Mouse (Mus musculus) small intestine, adult 2 months (tissue): ENCODE results near the gene Scn10a.

ENCODE experiments used
- CTCF ChIP-seq: fragments of 200-500 bp; IDR thresholded peaks from 2 replicates; pipeline ENCODE4 v1.5.1; 2012; ENCODE audit warnings: low read depth, mild to moderate bottlenecking, control low read depth, inconsistent platforms, low read length, moderate library complexity, mixed read lengths; ENCODE audit not compliant: insufficient replicate concordance, insufficient read length; ENCODE audit errors: extremely low read depth
- POLR2A ChIP-seq: fragments of 200-500 bp; IDR thresholded peaks from 2 replicates; pipeline ENCODE4 v1.6.1; 2012; ENCODE audit warnings: low read depth, mild to moderate bottlenecking, control low read depth, inconsistent platforms, low read length, moderate library complexity

DNA sequence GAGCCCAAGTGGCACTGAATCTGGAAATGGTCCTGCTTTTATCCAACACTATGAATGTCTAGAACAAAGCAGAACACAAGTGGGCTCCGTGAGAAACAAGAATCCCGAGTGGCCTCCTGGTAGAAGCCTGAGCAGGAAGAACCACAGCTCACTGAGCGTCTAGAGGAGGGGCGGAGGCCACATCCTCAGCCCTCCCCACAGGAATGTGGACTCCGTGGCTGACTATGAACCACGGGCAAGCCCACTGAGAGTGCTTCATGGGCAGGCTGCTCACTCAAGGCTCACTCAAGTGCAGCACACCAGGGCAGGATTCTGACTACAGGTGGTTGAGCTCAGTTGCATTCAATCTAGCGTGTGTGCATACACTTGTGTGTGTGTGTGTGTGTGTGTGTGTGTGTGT, 27.6 kb downstream of the Scn10a start:
- TF ChIP-seq POLR2A: no peak
- TF ChIP-seq CTCF: no peak
